Mouse (Mus musculus): ENCODE measurements around the gene Gm4847.

DNA sequence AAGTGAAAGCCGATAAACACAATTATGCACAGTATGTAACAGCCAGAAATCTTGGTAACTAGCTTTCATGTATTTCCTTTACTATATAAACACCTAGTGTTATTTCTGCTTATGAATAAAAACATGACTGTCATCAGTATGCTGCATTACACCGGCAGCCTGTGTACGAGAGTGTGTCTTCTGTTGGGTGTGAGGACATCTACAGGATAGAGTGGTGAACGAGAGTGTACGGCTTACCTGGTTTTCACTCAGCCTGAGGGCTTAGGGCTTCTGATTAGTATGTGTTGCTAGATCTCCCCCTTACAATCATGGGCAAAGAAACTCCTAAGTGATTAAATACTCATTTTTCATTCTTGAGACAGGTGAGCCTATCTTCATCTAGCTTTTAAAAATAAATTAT, 21.8 kb upstream of the Gm4847 start:
- TF ChIP-seq GATA1 (IDR thresholded peaks at IDR 0.05; ENCODE audit: low read length) (no peak), TAL1 (IDR thresholded peaks at IDR 0.05; ENCODE audit: low read length) (no peak)
